Mouse (Mus musculus): ENCODE results near the gene Tshz2. TPM values are rescaled to one million over a fixed set of nuclear protein-coding genes. Genes with fewer than 3 reads are reported as not detected.
A peak's percentile ranks its signal among the peaks of the same experiment; 100 is the strongest.

The Tshz2 gene
- total RNA-seq, 2 experiments from 2014 or later = 10.3 to 14.8 TPM

DNA sequence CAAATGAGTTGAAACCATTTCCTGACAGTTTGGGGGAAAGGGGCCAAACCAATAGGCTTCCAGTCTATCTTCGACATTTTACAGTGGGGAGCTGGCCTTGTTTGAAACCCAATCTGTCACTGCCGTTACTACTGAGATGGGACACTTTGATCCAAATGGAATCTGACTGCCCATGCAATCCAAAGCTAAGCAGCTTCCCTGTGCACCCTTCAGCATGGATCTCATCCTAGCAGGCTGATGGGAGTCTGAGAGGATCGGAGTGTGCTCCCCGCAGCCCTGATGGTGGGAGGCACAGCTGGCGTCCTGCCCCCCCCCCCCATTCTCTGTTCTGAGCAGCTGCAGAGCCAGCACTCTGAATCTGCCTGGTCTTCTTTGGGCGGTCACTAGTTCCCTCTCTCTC, 384.5 kb downstream of the Tshz2 start:
- no peak for DNase-seq
- H3K4me3 ChIP-seq = no peak overlapping the region
- no peak overlapping the region for H3K27ac ChIP-seq
- TF ChIP-seq CTCF (IDR thresholded peaks at IDR 0.05) = no peak
- intact Hi-C loops (cut with DNase I) = no loop called here

DNA sequence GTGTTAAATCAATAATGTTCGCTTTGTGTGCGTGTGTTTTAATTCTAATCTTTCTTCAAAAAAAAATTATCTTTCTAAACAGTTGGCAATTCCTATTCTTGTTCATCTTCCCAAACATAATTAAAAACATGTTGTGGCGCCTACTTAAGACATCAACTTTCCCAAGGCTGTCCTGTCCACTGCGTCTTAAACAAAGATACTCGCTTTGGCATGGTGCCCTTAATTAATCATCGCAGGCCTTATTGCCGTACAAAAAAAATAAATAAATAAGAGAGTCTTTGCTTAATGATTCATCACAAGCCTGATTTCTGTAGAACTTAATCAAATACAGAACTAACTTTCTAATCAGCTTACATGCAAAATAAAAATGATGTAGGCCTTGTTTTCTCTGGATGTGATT, 385.1 kb downstream of the Tshz2 start:
- no peak for DNase-seq
- TF ChIP-seq CTCF (IDR thresholded peaks at IDR 0.05) = no peak
- H3K4me3 ChIP-seq = no peak overlapping the region
- intact Hi-C loops (cut with DNase I) = no loop called here
- H3K27ac ChIP-seq = no peak overlapping the region

DNA sequence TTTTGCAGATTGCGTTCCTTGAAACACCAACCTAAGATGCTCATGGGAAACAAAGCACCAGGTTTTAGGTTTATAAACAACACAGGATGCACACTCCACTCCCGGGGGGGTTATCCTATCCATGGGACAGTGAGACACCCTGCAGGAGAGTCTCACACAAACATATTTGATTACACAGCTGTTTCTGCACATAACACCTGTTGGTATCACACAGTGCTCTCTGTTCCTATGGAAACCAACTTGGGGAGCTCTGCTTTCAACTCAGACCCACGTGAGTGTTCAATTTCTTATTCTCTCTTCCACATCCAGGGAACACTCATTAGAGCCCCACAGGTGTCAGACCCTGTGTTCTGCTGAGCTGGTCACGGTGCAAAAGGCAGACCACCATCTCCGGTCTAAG, 390.1 kb downstream of the Tshz2 start:
- Histone ChIP-seq H3K4me3 (no peak overlapping the region), H3K27ac (no peak overlapping the region)
- no peak for TF ChIP-seq CTCF (IDR thresholded peaks at IDR 0.05)
- intact Hi-C loops (cut with DNase I) = no loop called here
- DNase-seq = no peak

DNA sequence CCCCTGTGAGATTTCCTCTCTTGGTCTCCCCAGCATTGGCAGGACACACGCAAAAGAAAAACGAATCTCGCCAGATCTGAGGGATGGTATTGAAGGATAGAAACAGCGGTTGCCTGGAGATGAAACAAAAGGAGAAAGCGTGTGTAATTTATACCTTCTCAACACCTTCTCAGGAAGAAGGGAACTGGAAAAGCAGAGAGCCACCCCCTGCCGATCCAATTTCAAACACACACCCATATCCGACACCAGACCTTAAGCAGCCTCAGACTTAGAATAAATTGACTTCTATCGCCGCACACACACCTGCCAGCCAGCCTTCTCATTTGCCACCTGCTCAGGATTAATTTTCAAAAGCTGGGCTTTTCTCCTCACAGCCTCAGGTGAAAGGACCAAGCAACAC, 390.9 kb downstream of the Tshz2 start:
- DNase-seq = no peak
- no peak for TF ChIP-seq CTCF (IDR thresholded peaks at IDR 0.05)
- intact Hi-C loops (cut with DNase I) = no loop called here
- Histone ChIP-seq H3K4me3 (no peak overlapping the region), H3K27ac (no peak overlapping the region)

DNA sequence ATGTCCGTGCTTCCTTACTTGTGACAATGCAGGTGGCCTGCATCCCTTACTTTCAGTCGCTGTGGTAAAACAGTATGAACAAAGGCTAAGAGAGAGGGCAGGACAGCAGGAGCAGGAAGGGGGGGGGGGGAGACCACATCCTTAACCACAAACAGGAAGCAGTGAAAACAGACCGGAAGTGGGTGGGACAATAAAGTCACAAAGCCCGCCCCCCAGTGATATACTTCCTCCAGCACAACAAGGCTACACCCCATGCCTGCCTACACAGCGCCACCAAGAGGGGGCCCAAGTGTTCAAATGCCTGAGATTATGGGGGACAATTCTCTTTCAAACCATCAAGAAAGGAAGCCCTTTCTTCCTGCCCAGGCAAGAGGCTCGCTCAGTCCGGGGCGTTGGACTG, 392.1 kb downstream of the Tshz2 start:
- H3K4me3 ChIP-seq = no peak overlapping the region
- no peak for TF ChIP-seq CTCF (IDR thresholded peaks at IDR 0.05)
- DNase-seq = no peak
- intact Hi-C loops (cut with DNase I) = no loop called here
- H3K27ac ChIP-seq = no peak overlapping the region

DNA sequence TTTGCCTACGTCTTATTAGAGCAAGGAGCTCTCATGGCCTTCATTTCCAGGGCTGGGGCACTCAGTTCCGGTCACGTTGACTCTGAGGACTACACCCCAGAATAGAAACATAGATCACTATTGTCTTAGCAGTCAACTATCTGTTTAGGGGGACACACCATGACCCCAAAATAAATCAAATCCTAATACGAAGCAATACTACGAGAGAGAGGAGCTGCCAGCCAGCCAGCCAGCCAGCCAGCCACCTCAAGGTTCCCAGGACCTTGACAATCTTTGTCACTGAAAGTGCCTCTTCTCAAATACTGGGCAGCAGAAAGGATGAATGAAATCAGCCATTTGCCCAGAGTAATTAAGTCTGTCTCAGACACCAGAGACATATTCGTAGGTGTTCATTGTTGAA, 393.1 kb downstream of the Tshz2 start:
- no peak for DNase-seq
- no peak for TF ChIP-seq CTCF (IDR thresholded peaks at IDR 0.05)
- Histone ChIP-seq H3K4me3 (no peak overlapping the region), H3K27ac (no peak overlapping the region)
- intact Hi-C loops (cut with DNase I) = no loop called here

DNA sequence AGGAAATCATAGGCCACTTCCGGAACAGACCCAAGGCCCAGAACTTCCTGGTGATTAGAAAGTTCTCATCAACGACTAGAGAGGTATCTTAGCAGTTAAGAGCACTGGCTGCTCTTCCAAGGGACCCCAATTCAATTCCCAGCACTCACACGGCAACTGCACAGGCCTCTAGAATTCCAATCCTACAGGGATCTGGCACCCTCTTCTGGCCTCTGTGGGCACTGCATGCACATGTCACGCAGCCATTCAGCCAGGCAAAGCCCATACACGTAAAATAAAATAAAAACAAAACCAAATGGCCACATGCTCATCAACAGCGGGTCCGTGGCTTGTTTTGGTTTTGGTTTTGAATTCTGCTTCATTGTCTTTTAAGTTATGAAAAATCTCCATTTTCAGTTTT, 395.0 kb downstream of the Tshz2 start:
- Histone ChIP-seq H3K27ac (no peak overlapping the region), H3K4me3 (no peak overlapping the region)
- intact Hi-C loops (cut with DNase I) = no loop called here
- DNase-seq = no peak
- TF ChIP-seq CTCF (IDR thresholded peaks at IDR 0.05) = peak; percentile 50; the same call in 1 of the 2 replicates

DNA sequence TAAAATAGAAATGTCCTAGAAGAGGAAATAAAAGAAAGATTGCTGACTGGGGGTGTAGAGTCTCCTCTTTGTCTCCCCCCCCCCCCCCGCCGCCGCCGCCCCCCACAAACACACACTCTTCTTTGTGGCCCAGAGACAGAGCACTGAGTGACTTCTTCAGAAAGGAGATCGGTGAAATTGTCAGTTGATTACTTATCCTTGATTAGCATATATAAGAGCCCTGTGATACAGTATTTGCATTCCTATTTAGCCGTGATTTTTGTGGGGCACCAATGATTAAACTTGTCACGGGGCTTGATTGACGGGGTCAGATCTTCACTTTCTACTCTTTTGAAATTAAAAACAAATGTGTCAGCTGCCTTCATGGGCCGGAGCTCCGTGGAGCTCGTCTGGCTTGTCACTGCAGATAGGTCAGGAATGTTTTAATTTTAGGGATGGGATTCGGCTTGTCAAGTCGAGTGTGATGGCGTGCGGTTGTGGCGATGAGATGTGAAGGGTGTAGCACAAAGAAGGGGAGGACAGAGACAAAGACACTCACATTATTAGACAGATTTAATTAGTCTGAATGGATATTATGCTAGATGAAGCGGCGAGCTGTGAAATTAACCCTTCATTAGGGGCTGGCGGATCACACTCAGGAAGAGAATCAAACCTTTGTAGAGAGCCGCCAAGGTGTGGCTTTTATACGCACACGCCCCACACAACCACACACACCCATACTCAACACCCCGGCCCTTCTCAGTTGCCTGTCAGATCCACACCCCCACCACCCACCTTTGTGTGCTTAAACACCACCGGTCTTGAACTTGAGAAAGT, 395.9 kb downstream of the Tshz2 start:
- TF ChIP-seq CTCF (IDR thresholded peaks at IDR 0.05) = no peak
- no peak overlapping the region for H3K4me3 ChIP-seq
- no peak for DNase-seq
- no peak overlapping the region for H3K27ac ChIP-seq
- intact Hi-C loops (cut with DNase I) = no loop called here

DNA sequence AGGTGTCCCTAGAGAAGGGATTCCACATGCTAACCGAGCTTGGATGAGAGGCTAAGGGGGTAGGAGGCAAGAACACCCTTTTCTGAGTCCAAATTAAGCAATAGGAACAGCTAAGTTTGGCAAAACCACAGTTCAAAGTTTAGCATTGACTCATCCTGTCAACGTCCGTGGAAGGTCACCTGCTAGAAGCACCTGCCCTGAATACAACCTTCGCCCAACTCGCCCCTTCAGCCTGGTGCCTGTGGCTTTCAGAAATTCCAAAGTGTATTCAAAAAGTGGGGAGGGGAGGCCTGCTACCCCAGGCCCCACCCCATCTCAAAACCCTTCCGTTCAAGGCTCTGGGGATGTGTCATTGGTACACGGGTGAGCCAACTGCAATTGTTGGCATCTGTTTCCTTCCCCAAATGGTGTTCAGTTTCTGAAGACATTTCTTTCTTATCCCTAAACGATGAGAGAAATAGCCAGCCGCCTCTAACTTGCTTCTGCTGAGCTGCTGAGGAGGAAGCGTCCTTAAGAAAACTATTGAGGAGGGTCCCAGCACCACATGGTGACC, 396.6 kb downstream of the Tshz2 start:
- no peak for TF ChIP-seq CTCF (IDR thresholded peaks at IDR 0.05)
- no peak for DNase-seq
- intact Hi-C loops (cut with DNase I) = no loop called here

DNA sequence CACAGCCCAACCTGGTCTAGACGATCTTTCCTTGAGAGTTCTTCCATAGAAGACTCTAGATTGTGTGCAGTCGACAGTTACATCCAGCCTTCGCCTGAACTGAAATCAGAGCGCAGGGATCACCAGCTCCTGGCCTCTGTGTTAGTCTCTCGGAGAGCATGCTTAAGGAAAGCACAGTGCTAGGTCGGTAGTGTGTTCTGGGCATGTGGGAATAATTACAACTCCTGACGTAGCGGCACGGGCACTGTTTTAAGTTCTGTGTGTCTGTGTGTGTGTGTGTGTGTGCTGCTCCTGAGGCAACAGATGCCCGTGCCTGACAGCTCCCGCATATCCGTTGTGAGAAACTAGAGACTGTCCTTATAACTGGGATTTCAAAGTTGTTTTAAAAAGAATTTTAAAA, 398.4 kb downstream of the Tshz2 start:
- Histone ChIP-seq H3K27ac (no peak overlapping the region), H3K4me3 (no peak overlapping the region)
- DNase-seq = no peak
- intact Hi-C loops (cut with DNase I) = no loop called here
- TF ChIP-seq CTCF (IDR thresholded peaks at IDR 0.05) = no peak

More for the DNA sequence above, 396.6 kb downstream of the Tshz2 start:
- H3K27ac ChIP-seq = no peak overlapping the region
- H3K4me3 ChIP-seq = no peak overlapping the region

DNA sequence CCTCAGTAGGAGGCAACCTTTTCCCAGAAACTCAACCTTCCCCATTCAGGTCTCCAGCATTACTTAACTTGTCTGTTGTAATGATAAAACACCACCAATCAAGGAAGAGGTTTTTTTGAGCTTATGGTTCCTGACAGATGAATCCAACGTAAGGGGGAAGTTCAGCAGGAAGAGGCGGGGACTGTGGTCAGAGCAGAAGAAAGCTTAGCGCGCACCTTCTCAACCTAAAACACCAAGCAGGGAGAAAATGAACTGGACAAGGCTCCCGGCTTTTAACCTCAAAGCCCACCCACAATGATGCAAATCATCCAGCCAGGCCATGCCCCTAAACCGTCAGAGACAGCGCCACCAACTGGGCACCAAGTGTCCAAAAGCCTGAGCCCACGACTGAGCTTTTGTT, 399.1 kb downstream of the Tshz2 start:
- no peak for DNase-seq
- H3K27ac ChIP-seq = no peak overlapping the region
- TF ChIP-seq CTCF (IDR thresholded peaks at IDR 0.05) = no peak
- intact Hi-C loops (cut with DNase I) = no loop called here
- no peak overlapping the region for H3K4me3 ChIP-seq

DNA sequence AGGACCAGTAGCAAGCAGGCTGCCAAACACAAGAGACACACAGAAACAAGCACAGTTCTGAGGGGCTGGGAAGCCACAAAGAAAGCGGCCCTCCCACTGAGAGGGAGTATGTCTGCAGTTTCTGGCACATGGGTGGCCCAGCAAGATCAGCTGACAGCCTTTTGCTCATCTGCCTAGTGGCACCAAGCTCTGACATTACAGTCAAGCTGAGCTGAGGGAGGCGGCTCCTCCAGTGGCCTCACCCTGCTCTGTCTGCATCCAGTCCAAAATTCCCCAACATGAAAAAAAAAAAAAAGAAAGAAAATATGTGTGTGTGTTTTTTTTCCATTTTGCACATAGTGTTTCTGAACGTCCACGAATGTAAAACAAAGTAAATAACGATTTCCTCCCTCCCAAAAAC, 400.4 kb downstream of the Tshz2 start:
- peak; percentile 35 for DNase-seq
- no peak for TF ChIP-seq CTCF (IDR thresholded peaks at IDR 0.05)
- intact Hi-C loops (cut with DNase I) = no loop called here
- no peak overlapping the region for H3K4me3 ChIP-seq
- no peak overlapping the region for H3K27ac ChIP-seq

DNA sequence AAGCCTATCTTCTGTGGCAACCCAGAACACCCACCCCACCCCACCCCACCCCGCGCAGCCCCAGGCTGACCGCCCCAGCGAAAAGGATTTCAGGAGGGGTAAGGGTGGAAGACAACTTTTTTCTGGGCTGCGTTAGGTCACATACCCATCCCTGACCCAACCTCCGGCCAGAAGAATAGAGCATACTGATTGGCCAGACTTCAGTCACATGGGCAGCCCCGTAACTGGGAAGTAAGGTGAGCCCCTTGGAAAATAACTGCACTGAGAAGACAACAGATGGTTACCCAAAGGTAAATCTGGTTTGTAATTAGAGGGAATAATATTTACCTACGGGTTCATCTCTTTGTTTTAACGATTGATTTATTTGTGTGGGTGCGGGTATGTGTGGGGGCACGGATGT, 402.0 kb downstream of the Tshz2 start:
- intact Hi-C loops (cut with DNase I) = no loop called here
- TF ChIP-seq CTCF (IDR thresholded peaks at IDR 0.05) = no peak
- Histone ChIP-seq H3K27ac (no peak overlapping the region), H3K4me3 (no peak overlapping the region)
- DNase-seq = no peak

DNA sequence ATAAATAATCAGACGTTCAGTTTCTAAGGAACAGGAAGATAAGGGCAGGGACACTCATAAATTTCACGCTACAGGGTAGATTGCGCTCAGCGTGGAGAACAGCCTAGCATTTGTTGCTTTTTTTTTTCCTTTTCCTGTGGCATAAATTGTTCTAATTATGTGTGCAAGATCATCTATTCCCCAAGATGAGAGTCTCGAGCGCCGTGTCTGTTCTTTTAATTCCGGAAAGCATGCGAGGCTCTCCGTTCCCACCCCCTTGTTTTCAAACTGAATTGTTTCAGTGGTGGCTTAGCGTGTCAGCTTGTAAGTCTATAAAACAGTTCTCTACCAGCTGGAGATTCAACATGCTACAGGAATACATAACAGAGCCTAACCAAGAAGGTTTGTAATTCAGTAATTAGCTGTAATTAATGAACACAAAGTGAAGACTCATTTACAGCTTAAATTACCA, 404.0 kb downstream of the Tshz2 start:
- no peak for TF ChIP-seq CTCF (IDR thresholded peaks at IDR 0.05)
- intact Hi-C loops (cut with DNase I) = no loop called here
- no peak overlapping the region for H3K4me3 ChIP-seq
- no peak for DNase-seq
- H3K27ac ChIP-seq = 0 out of 2 replicates have a peak overlapping the region, but pooled peaks have one; percentile 17
